Mouse (Mus musculus): ENCODE measurements at regions not wholly inside any gene's neighbourhood (a gene's known extent, or its start where the extent isn't known, plus 50 kb on each side); places are given as distances from the start of the nearest gene placed in this dataset.

- no peaks in the 10 kb centered on the region for H3K79me2 ChIP-seq (replicated peaks; ENCODE audit: control insufficient read depth, extremely low read depth, insufficient read depth, poor library complexity, severe bottlenecking)
- no peak overlapping the region for H3K4me2 ChIP-seq (ENCODE audit: insufficient read depth, low read depth, poor library complexity, severe bottlenecking)
- no peaks in the 10 kb centered on the region for H3K4me1 ChIP-seq (ENCODE audit: control insufficient read depth in 1 of 2, insufficient read depth in 2 of 2)
- no peak overlapping the region for H3K27ac ChIP-seq (ENCODE audit: insufficient read depth, low read depth)
- no peaks in the 10 kb centered on the region for H3K27me3 ChIP-seq (replicated peaks)
- in situ Hi-C loops (cut with MboI; ENCODE audit: low pct_ligation_motif_present, low pct_unique_long_range_greater_than_20kb, low sequenced_read_pairs) (no loop called here), dilution Hi-C loops (cut with MboI; ENCODE audit: extremely low pct_ligation_motif_present, extremely low pct_unique_long_range_greater_than_20kb, low sequenced_read_pairs) (no loop called here)
- no peak for DNase-seq (ENCODE audit: extremely low read depth)
- H3K36me3 ChIP-seq (replicated peaks in 1 of 2; ENCODE audit: control insufficient read depth in 1 of 2, insufficient read depth in 1 of 2, low read length in 1 of 2) = no peaks in the 10 kb centered on the region
- TF ChIP-seq HCFC1 (IDR thresholded peaks at IDR 0.05; ENCODE audit: low read depth, low read length) = no peak
- TF ChIP-seq IRF4 (IDR thresholded peaks at IDR 0.05; ENCODE audit: low read depth, low read length) = no peak
- no peak for TF ChIP-seq POLR2AphosphoS2 (IDR thresholded peaks at IDR 0.05; ENCODE audit: low read depth, low read length)
- TF ChIP-seq ELF1 (IDR thresholded peaks at IDR 0.05; ENCODE audit: low read depth, low read length) = no peak
- no peak for TF ChIP-seq ZKSCAN1 (IDR thresholded peaks at IDR 0.05; ENCODE audit: borderline replicate concordance, low read depth, low read length)
- no peak for TF ChIP-seq MAX (IDR thresholded peaks at IDR 0.05; ENCODE audit: low read length)
- TF ChIP-seq BHLHE40 (IDR thresholded peaks at IDR 0.05; ENCODE audit: low read depth, low read length) = no peak
- no peak for TF ChIP-seq ZNF384 (IDR thresholded peaks at IDR 0.05; ENCODE audit: low read depth, low read length)
- TF ChIP-seq JUN (IDR thresholded peaks at IDR 0.05; ENCODE audit: insufficient read depth, low read depth, low read length) = no peak
- no peak for TF ChIP-seq USF1 (IDR thresholded peaks at IDR 0.05; ENCODE audit: low read depth, low read length)
- no peak for TF ChIP-seq E2F4 (IDR thresholded peaks at IDR 0.05; ENCODE audit: insufficient replicate concordance, low read depth, low read length)
- TF ChIP-seq CTCF (conservative IDR thresholded peaks at IDR 0.05 in 1 of 2, IDR thresholded peaks at IDR 0.05 in 1 of 2; ENCODE audit: low read depth in 2 of 2, low read length in 2 of 2) = no peak
- TF ChIP-seq MYC (IDR thresholded peaks at IDR 0.05; ENCODE audit: low read depth, low read length) = no peak
- no peak for TF ChIP-seq NRF1 (IDR thresholded peaks at IDR 0.05; ENCODE audit: low read depth, low read length)
- no peak for TF ChIP-seq EP300 (IDR thresholded peaks at IDR 0.05; ENCODE audit: low read length)
- no peak overlapping the region for H3K4me3 ChIP-seq (replicated peaks in 1 of 3; ENCODE audit: low read depth in 2 of 3, low read length in 2 of 3, poor library complexity in 1 of 3)
- peaks cover 41% of the 10 kb centered on the region for H3K9me3 ChIP-seq (replicated peaks; ENCODE audit: low read length)
- no peak overlapping the region for H3K9ac ChIP-seq (ENCODE audit: insufficient read depth, low read depth)
These were observed 393.6 kb upstream of the Stxbp6 start for GRCm38 (mm10) chr12:45468093-45468492.

GRCm38 (mm10) chr12:45467058-45467457 is 392.5 kb upstream of the Stxbp6 start:
- TF ChIP-seq MEF2A (IDR thresholded peaks at IDR 0.05; ENCODE audit: borderline replicate concordance, low read depth, low read length) (no peak), SMC3 (IDR thresholded peaks at IDR 0.05; ENCODE audit: low read depth, low read length) (no peak), ETS1 (conservative IDR thresholded peaks at IDR 0.05; ENCODE audit: low read depth, low read length) (no peak)
- Histone ChIP-seq H3K9me3 (replicated peaks; ENCODE audit: low read length) (peaks cover 45% of the 10 kb centered on the region), H3K4me2 (ENCODE audit: insufficient read depth, low read depth, poor library complexity, severe bottlenecking) (no peak overlapping the region), H3K79me2 (replicated peaks; ENCODE audit: control insufficient read depth, extremely low read depth, insufficient read depth, poor library complexity, severe bottlenecking) (no peaks in the 10 kb centered on the region), H3K27ac (ENCODE audit: insufficient read depth, low read depth) (no peak overlapping the region), H3K27me3 (replicated peaks) (no peaks in the 10 kb centered on the region), H3K9ac (ENCODE audit: insufficient read depth, low read depth) (no peak overlapping the region), H3K4me1 (ENCODE audit: control insufficient read depth in 1 of 2, insufficient read depth in 2 of 2) (no peaks in the 10 kb centered on the region), H3K4me3 (replicated peaks in 1 of 3; ENCODE audit: low read depth in 2 of 3, low read length in 2 of 3, poor library complexity in 1 of 3) (no peak overlapping the region), H3K36me3 (replicated peaks in 1 of 2; ENCODE audit: control insufficient read depth in 1 of 2, insufficient read depth in 1 of 2, low read length in 1 of 2) (no peaks in the 10 kb centered on the region)
- dilution Hi-C loops (cut with MboI; ENCODE audit: extremely low pct_ligation_motif_present, extremely low pct_unique_long_range_greater_than_20kb, low sequenced_read_pairs) = no loop called here
- no peak for DNase-seq (ENCODE audit: extremely low read depth)
- in situ Hi-C loops (cut with MboI; ENCODE audit: low pct_ligation_motif_present, low pct_unique_long_range_greater_than_20kb, low sequenced_read_pairs) = no loop called here

Data from CH12.LX (cell line).